Mouse (Mus musculus) neural tube, embryonic 11.5 days (tissue): Measurements from ENCODE around the gene Thrap3. TPM values are rescaled to one million over a fixed set of nuclear protein-coding genes. Genes with fewer than 3 reads are reported as not detected.

Experiments used
- ATAC-seq: fragments of 200-750 bp; cut with Nextera tagmentation; 2 replicates; pipeline ENCODE4 v1.8.0; 2017; ENCODE audit warnings: moderate number of reproducible peaks, mild to moderate bottlenecking, moderate TSS enrichment, moderate library complexity; ENCODE audit not compliant: insufficient read depth, low FRiP score, low TSS enrichment
- DNase-seq: peaks from one replicate; pipeline ENCODE4 v3.0.0-alpha.2; 2015; ENCODE audit warnings: low spot score
- H3K27ac ChIP-seq: fragments of 300-500 bp; sonication (generic); 2 replicates; pipeline ENCODE4 v1.5.1; 2014; ENCODE audit warnings: low read depth, mild to moderate bottlenecking, low read length
- H3K27me3 ChIP-seq: fragments of 300-500 bp; sonication (generic); 2 replicates; pipeline ENCODE4 v1.6.1; 2014; ENCODE audit warnings: mild to moderate bottlenecking, low read length, mixed read lengths; ENCODE audit not compliant: control insufficient read depth, insufficient read depth
- H3K36me3 ChIP-seq: fragments of 300-500 bp; sonication (generic); 2 replicates; pipeline ENCODE4 v1.6.1; 2014; ENCODE audit warnings: mild to moderate bottlenecking, low read length, moderate library complexity, mixed read lengths; ENCODE audit not compliant: control insufficient read depth, insufficient read depth
- H3K4me1 ChIP-seq: fragments of 300-500 bp; sonication (generic); 2 replicates; pipeline ENCODE4 v1.6.1; 2014; ENCODE audit warnings: low read length, mixed read lengths; ENCODE audit not compliant: control insufficient read depth, insufficient read depth
- H3K4me2 ChIP-seq: fragments of 300-500 bp; sonication (generic); 2 replicates; pipeline ENCODE4 v1.6.1; 2014; ENCODE audit warnings: low read depth, mild to moderate bottlenecking, moderate library complexity
- H3K4me3 ChIP-seq: fragments of 300-500 bp; sonication (generic); 2 replicates; pipeline ENCODE4 v1.5.1; 2014; ENCODE audit warnings: low read depth, low read length
- H3K9ac ChIP-seq: fragments of 300-500 bp; sonication (generic); 2 replicates; pipeline ENCODE4 v1.6.1; 2014; ENCODE audit warnings: mild to moderate bottlenecking, low read length
- H3K9me3 ChIP-seq: fragments of 300-500 bp; sonication (generic); 2 replicates; pipeline ENCODE4 v1.6.1; 2016; ENCODE audit warnings: low read length; ENCODE audit not compliant: control insufficient read depth
- WGBS: fragments of 180-500 bp; shearing (Covaris S2); extraction: QIAGEN DNeasy Blood & Tissue Kit; methylation state at CpG from one replicate; pipeline ENCODE4 v1.1.7; 2014; 5-methylcytosine and 5-hydroxymethylcytosine counted together
- polyA plus RNA-seq: library from polyadenylated mRNA; unstranded; fragments of >200 nt; fragmentation: Nextera tagmentation; extraction: Ambion mirVana; gene quantifications from 2 replicates; pipeline ENCODE4 v1.2.1, GENCODE M21; 2014

Gene Thrap3
- polyA plus RNA-seq, 1 experiment from 2014 or later = 197 TPM

DNA sequence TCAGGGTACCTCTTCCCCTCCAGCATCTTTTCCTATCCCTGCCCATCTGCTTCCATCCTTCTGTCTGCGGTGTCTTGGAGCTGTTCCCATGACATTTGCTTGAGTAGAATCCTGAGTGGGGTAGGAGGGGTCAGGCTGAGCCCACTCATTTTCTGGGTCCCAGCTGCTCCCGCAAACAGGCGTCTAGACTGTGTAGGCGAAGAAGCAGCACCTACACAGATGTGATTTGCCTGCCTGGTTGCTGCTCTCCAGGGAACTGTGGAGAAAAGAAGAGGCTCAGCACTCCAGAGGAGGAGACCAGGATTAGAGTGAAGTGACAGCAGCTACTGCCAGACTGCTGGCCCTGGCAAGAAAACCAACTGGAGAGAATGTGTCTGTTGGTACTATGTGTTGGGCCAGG, 83.9 kb downstream of the Thrap3 start:
- ATAC-seq (no peak), DNase-seq (no peak)
- Histone ChIP-seq H3K9ac (no peak overlapping the region), H3K27ac (no peak overlapping the region), H3K27me3 (no peaks in the 10 kb centered on the region), H3K4me2 (no peak overlapping the region), H3K4me3 (no peak overlapping the region), H3K9me3 (no peaks in the 10 kb centered on the region), H3K4me1 (no peaks in the 10 kb centered on the region), H3K36me3 (no peaks in the 10 kb centered on the region; the same call in 1 of the 2 replicates)
- 89% methylated on average over 4 of the region's 4 CpGs for WGBS

DNA sequence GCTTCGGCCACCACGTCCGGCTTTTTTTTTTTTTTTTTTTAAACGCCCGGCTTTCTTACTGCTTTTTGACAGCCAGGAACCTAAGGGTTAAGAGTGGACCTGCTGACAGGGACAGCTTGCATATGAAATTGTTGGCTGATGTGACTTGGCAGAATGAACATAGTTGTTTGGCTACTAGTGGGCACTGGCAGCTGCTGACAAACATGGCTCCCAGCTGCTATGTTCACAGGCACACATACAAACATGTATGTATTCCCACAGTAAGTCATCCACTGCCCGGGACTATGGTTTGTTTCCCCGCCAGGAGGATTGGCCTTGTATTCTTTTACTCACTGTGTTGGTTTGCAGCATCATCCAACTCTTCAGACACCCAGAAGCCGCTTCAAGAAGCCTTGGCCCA, 85.4 kb downstream of the Thrap3 start:
- DNase-seq (no peak), ATAC-seq (no peak)
- Histone ChIP-seq H3K27me3 (no peaks in the 10 kb centered on the region), H3K27ac (no peak overlapping the region), H3K4me3 (no peak overlapping the region), H3K9me3 (no peaks in the 10 kb centered on the region), H3K9ac (no peak overlapping the region), H3K4me2 (no peak overlapping the region), H3K4me1 (no peaks in the 10 kb centered on the region), H3K36me3 (no peaks in the 10 kb centered on the region; the same call in 1 of the 2 replicates)
- WGBS = 87% methylated on average over 8 of the region's 8 CpGs

DNA sequence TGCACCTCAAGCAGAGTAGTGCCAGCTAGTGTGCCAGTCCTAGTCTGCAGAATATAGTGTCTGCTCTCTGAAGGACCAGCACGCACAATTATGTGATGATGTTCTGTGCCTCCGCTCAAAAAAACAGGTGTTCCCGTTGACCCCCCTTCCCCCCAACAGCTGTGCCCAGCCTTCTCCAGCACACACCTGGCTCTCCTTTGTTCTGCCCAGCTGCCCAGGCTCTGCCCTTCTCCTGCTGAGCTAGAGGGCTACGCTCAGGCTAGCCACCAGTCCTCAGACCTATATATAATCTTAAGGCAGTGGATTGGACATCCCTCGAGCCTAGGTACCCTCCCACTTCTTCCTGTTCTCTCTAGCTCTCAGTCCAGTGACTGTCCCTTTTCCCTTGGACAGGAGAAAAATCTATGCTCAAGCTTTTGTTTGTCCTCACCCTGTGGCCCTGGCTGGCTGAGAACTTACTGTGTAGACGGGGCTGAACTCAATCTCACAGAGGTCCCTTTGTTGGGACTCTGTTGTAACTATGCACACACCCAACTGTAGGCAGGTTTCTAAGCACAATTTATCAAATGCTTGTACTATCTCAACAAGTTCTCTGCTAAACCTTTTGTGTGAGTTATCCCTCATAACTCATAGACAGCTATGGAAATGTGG, 86.6 kb downstream of the Thrap3 start:
- Histone ChIP-seq H3K9ac (no peak overlapping the region), H3K36me3 (no peaks in the 10 kb centered on the region; the same call in 1 of the 2 replicates), H3K4me1 (peaks cover 3% of the 10 kb centered on the region), H3K9me3 (no peaks in the 10 kb centered on the region), H3K4me2 (no peak overlapping the region), H3K4me3 (no peak overlapping the region), H3K27ac (no peak overlapping the region), H3K27me3 (no peaks in the 10 kb centered on the region)
- WGBS = 70% methylated on average over 6 of the region's 6 CpGs
- ATAC-seq (no peak), DNase-seq (no peak)

DNA sequence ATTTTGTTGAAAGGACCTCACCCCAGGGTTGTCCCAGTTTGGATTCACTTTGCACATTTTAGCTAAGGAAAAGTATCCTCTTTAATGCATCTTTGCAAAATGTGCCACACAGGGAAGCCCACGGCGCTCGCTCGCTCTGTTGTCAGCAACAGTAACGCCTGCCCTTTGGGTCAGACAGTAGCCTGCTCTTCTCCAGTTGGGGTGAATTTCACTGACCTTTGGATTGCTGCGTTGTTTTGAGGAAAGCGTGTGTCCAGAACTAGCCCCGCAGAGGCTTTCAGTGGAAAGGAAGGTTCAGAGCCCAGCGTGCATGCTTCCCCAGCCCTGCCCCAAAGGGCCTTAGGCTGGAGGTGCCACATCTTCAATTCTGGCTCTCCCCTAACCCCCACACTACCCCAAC, 87.1 kb downstream of the Thrap3 start:
- peaks cover 9% of the 10 kb centered on the region for H3K4me1 ChIP-seq
- WGBS = 85% methylated on average over 9 of the region's 9 CpGs
- no peak overlapping the region for H3K9ac ChIP-seq
- no peak overlapping the region for H3K27ac ChIP-seq
- H3K4me2 ChIP-seq = no peak overlapping the region
- ATAC-seq (no peak), DNase-seq (no peak)
- H3K36me3 ChIP-seq = no peaks in the 10 kb centered on the region; the same call in 1 of the 2 replicates
- H3K27me3 ChIP-seq = no peaks in the 10 kb centered on the region
- H3K4me3 ChIP-seq = no peak overlapping the region
- no peaks in the 10 kb centered on the region for H3K9me3 ChIP-seq

Other genes starting within 250 kb of the Thrap3 start
- gene Csf3r, start 178.2 kb downstream of the Thrap3 start, polyA plus RNA-seq = 0.94 and 0.95 TPM in 2 replicates
- 125 and 134 TPM in 2 replicates for gene Mrps15, start 155.8 kb downstream of the Thrap3 start, polyA plus RNA-seq
- 21.4 and 23.0 TPM in 2 replicates for gene Oscp1, start 144.2 kb downstream of the Thrap3 start, polyA plus RNA-seq
- 39.5 and 42.6 TPM in 2 replicates for gene Lsm10, start 106.1 kb downstream of the Thrap3 start, polyA plus RNA-seq
- 32.5 and 32.8 TPM in 2 replicates for gene Stk40, start 98.8 kb downstream of the Thrap3 start, polyA plus RNA-seq
- 42.5 and 43.4 TPM in 2 replicates for gene Eva1b, start 55.0 kb downstream of the Thrap3 start, polyA plus RNA-seq
- gene Sh3d21, start 39.3 kb downstream of the Thrap3 start, polyA plus RNA-seq = 2.1 and 2.6 TPM in 2 replicates
- 80.9 and 83.6 TPM in 2 replicates for gene Map7d1, start 53.6 kb upstream of the Thrap3 start, polyA plus RNA-seq
- 32.1 and 45.4 TPM in 2 replicates for gene Trappc3, start 59.6 kb upstream of the Thrap3 start, polyA plus RNA-seq
- 7.4 and 7.9 TPM in 2 replicates for gene Col8a2, start 84.0 kb upstream of the Thrap3 start, polyA plus RNA-seq
- gene Adprhl2, start 118.9 kb upstream of the Thrap3 start, polyA plus RNA-seq = 52.7 and 56.8 TPM in 2 replicates
- gene Tekt2, start 122.9 kb upstream of the Thrap3 start, polyA plus RNA-seq = 1.2 and 1.8 TPM in 2 replicates
- 9.8 and 14.6 TPM in 2 replicates for gene Ago3, start 226.8 kb upstream of the Thrap3 start, polyA plus RNA-seq